Mouse (Mus musculus): ENCODE data around the gene Tacc2. TPM values are rescaled to one million over a fixed set of nuclear protein-coding genes. Genes with fewer than 3 reads are reported as not detected.
A peak's percentile ranks its signal among the peaks of the same experiment; 100 is the strongest.

Tacc2 gene
- polyA plus RNA-seq, 1 experiment: 57.5 TPM

- H3K27ac ChIP-seq (ENCODE audit: insufficient read depth, low read depth, low read length): no peak overlapping the region
- TF ChIP-seq CTCF (IDR thresholded peaks at IDR 0.05; ENCODE audit: extremely low read depth, insufficient read length, insufficient replicate concordance, low read depth, low read length) (no peak), POLR2A (IDR thresholded peaks at IDR 0.05; ENCODE audit: low read depth, low read length) (0 out of 2 replicates have a peak, but pooled peaks have one; percentile 20)
- H3K4me3 ChIP-seq (ENCODE audit: low read depth, low read length): no peak overlapping the region
- H3K27me3 ChIP-seq (ENCODE audit: control insufficient read depth, insufficient read depth, low read length): 0 out of 2 replicates have a peak, but pooled peaks cover 2% of the 10 kb centered on the region
- H3K36me3 ChIP-seq (ENCODE audit: control insufficient read depth, insufficient read depth, low read length): no peaks in the 10 kb centered on the region
- peaks cover 4% of the 10 kb centered on the region; the same call in 1 of the 2 replicates for H3K4me1 ChIP-seq (ENCODE audit: control insufficient read depth, insufficient read depth, insufficient read length, low read length)
- 23% methylated on average over 8 of the region's 8 CpGs for WGBS
Observed at GRCm38 (mm10) chr7:130807749-130808148, 230.5 kb downstream of the Tacc2 start.

- H3K4me3 ChIP-seq (ENCODE audit: low read depth, low read length): no peak overlapping the region
- H3K36me3 ChIP-seq (ENCODE audit: control insufficient read depth, insufficient read depth, low read length): no peaks in the 10 kb centered on the region
- TF ChIP-seq POLR2A (IDR thresholded peaks at IDR 0.05; ENCODE audit: low read depth, low read length): no peak
- no peak for TF ChIP-seq CTCF (IDR thresholded peaks at IDR 0.05; ENCODE audit: extremely low read depth, insufficient read length, insufficient replicate concordance, low read depth, low read length)
- WGBS: 19% methylated on average over 6 of the region's 6 CpGs
- H3K27ac ChIP-seq (ENCODE audit: insufficient read depth, low read depth, low read length): peak overlapping the region; percentile 1; the same call in 1 of the 2 replicates
- peaks cover 8% of the 10 kb centered on the region; the same call in 1 of the 2 replicates for H3K4me1 ChIP-seq (ENCODE audit: control insufficient read depth, insufficient read depth, insufficient read length, low read length)
- 0 out of 2 replicates have a peak, but pooled peaks cover 2% of the 10 kb centered on the region for H3K27me3 ChIP-seq (ENCODE audit: control insufficient read depth, insufficient read depth, low read length)
Observed at GRCm38 (mm10) chr7:130808694-130809093, 231.5 kb downstream of the Tacc2 start.

- H3K36me3 ChIP-seq (ENCODE audit: control insufficient read depth, insufficient read depth, low read length): no peaks in the 10 kb centered on the region
- no peak overlapping the region for H3K27ac ChIP-seq (ENCODE audit: insufficient read depth, low read depth, low read length)
- H3K27me3 ChIP-seq (ENCODE audit: control insufficient read depth, insufficient read depth, low read length): 0 out of 2 replicates have a peak, but pooled peaks cover 2% of the 10 kb centered on the region
- no peak overlapping the region for H3K4me3 ChIP-seq (ENCODE audit: low read depth, low read length)
- 86% methylated on average over 4 of the region's 4 CpGs for WGBS
- peaks cover 8% of the 10 kb centered on the region; the same call in 1 of the 2 replicates for H3K4me1 ChIP-seq (ENCODE audit: control insufficient read depth, insufficient read depth, insufficient read length, low read length)
- TF ChIP-seq CTCF (IDR thresholded peaks at IDR 0.05; ENCODE audit: extremely low read depth, insufficient read length, insufficient replicate concordance, low read depth, low read length) (no peak), POLR2A (IDR thresholded peaks at IDR 0.05; ENCODE audit: low read depth, low read length) (no peak)
Observed at GRCm38 (mm10) chr7:130810238-130810637, 233.0 kb downstream of the Tacc2 start.

GRCm38 (mm10) chr7:130812407-130812806, 235.2 kb downstream of the Tacc2 start:
- no peak overlapping the region; the same call in 1 of the 2 replicates for H3K4me3 ChIP-seq (ENCODE audit: low read depth, low read length)
- H3K36me3 ChIP-seq (ENCODE audit: control insufficient read depth, insufficient read depth, low read length): no peaks in the 10 kb centered on the region
- WGBS: 31% methylated on average over 16 of the region's 16 CpGs
- no peak overlapping the region for H3K27ac ChIP-seq (ENCODE audit: insufficient read depth, low read depth, low read length)
- peaks cover 8% of the 10 kb centered on the region; the same call in 1 of the 2 replicates for H3K4me1 ChIP-seq (ENCODE audit: control insufficient read depth, insufficient read depth, insufficient read length, low read length)
- TF ChIP-seq POLR2A (IDR thresholded peaks at IDR 0.05; ENCODE audit: low read depth, low read length) (no peak), CTCF (IDR thresholded peaks at IDR 0.05; ENCODE audit: extremely low read depth, insufficient read length, insufficient replicate concordance, low read depth, low read length) (no peak)
- H3K27me3 ChIP-seq (ENCODE audit: control insufficient read depth, insufficient read depth, low read length): 0 out of 2 replicates have a peak, but pooled peaks cover 2% of the 10 kb centered on the region

Other genes with a start within 250 kb of the Tacc2 start
- gene Ate1, start 57.1 kb upstream of the Tacc2 start, polyA plus RNA-seq (2012; rRNA removed): 2.8 and 3.3 TPM in 2 replicates
- gene Nsmce4a, start 4.3 kb upstream of the Tacc2 start, polyA plus RNA-seq (2012; rRNA removed): 39.9 and 62.9 TPM in 2 replicates
- gene Btbd16, start 196.6 kb downstream of the Tacc2 start, polyA plus RNA-seq (2012; rRNA removed): 0.10 TPM in 1 of 2 replicates, not detected in the other

Data from small intestine, adult 2 months (tissue).